Mouse (Mus musculus): ENCODE data around the gene Olfr490.

GRCm38 (mm10) chr7:108323574-108323973 lies 34.8 kb upstream of the Olfr490 start, which contains the start of gene Olfr492:
- no peak for TF ChIP-seq POLR2A (IDR thresholded peaks at IDR 0.05; ENCODE audit: insufficient read depth, low read length)
- no peak for TF ChIP-seq CTCF (IDR thresholded peaks at IDR 0.05; ENCODE audit: low read depth, low read length)
